Mouse (Mus musculus) ES-Bruce4 (cell line): Measurements from ENCODE around the gene Arl6.

ENCODE experiments used
- CTCF ChIP-seq: IDR thresholded peaks from one replicate; pipeline ENCODE4 v1.8.1; 2011; ENCODE audit warnings: low read depth, low read length
- EP300 ChIP-seq: IDR thresholded peaks from 2 replicates; pipeline ENCODE4 v1.6.1; 2011; ENCODE audit warnings: low read depth, low read length; ENCODE audit not compliant: insufficient read depth
- POLR2A ChIP-seq: IDR thresholded peaks from one replicate; pipeline ENCODE4 v1.8.1; 2011; ENCODE audit warnings: low read length; ENCODE audit not compliant: insufficient read depth

- TF ChIP-seq POLR2A: no peak
- TF ChIP-seq CTCF: no peak
- TF ChIP-seq EP300: no peak
These were observed 68.4 kb downstream of the Arl6 start for GRCm38 (mm10) chr16:59570807-59571206.
